Mouse (Mus musculus) CH12.LX (cell line): ENCODE results near the gene Hk3. TPM values are rescaled to one million over a fixed set of nuclear protein-coding genes. Genes with fewer than 3 reads are reported as not detected.

ENCODE experiments used
- DNase-seq: peaks from one replicate; pipeline ENCODE4 v3.0.0-alpha.2; 2013; ENCODE audit errors: extremely low read depth
- H3K27ac ChIP-seq: 2 replicates; pipeline ENCODE4 v1.5.1; 2012; ENCODE audit warnings: low read depth, mild to moderate bottlenecking, control low read depth, moderate library complexity; ENCODE audit not compliant: insufficient read depth
- H3K27me3 ChIP-seq: replicated peaks from 2 replicates; pipeline ENCODE3; 2012; ENCODE audit warnings: inconsistent platforms
- H3K36me3 ChIP-seq, 2 experiments: replicated peaks in 1 of 2; 2 replicates each; pipeline versions ENCODE3 to v1.6.1; 2012; ENCODE audit warnings: inconsistent platforms in 1 of 2, low read length in 1 of 2, mild to moderate bottlenecking in 1 of 2, mixed read lengths in 1 of 2, moderate library complexity in 1 of 2; ENCODE audit not compliant: control insufficient read depth in 1 of 2, insufficient read depth in 1 of 2
- H3K4me1 ChIP-seq, 2 experiments: 2 replicates each; pipeline ENCODE4 v1.6.1; 2012; ENCODE audit warnings: inconsistent platforms in 1 of 2, moderate library complexity in 1 of 2; ENCODE audit not compliant: insufficient read depth in 2 of 2, control insufficient read depth in 1 of 2
- H3K4me2 ChIP-seq: 2 replicates; pipeline ENCODE4 v1.6.1; 2012; ENCODE audit warnings: low read depth, mild to moderate bottlenecking, control low read depth; ENCODE audit not compliant: poor library complexity, insufficient read depth, severe bottlenecking
- H3K4me3 ChIP-seq, 3 experiments: fragments of 150-350 bp in 1 of 3; sonication (generic) in 1 of 3; replicated peaks in 1 of 3; 2 replicates each; pipeline versions ENCODE3 to v1.5.1; 2011 to 2012; ENCODE audit warnings: low read depth in 2 of 3, low read length in 2 of 3, mild to moderate bottlenecking in 2 of 3, moderate library complexity in 2 of 3, control low read depth in 1 of 3, improper control_type of control experiment in 1 of 3, inconsistent platforms in 1 of 3, mixed read lengths in 1 of 3; ENCODE audit not compliant: poor library complexity in 1 of 3
- H3K79me2 ChIP-seq: replicated peaks from 2 replicates; pipeline ENCODE4 v1.6.1; 2012; ENCODE audit warnings: mild to moderate bottlenecking, moderate library complexity; ENCODE audit not compliant: control insufficient read depth, poor library complexity, insufficient read depth, severe bottlenecking; ENCODE audit errors: extremely low read depth
- H3K9ac ChIP-seq: 2 replicates; pipeline ENCODE4 v1.6.1; 2012; ENCODE audit warnings: low read depth, mild to moderate bottlenecking, control low read depth, moderate library complexity; ENCODE audit not compliant: insufficient read depth
- H3K9me3 ChIP-seq: replicated peaks from 2 replicates; pipeline ENCODE3; 2012; ENCODE audit warnings: low read length, inconsistent platforms, mixed read lengths
- BHLHE40 ChIP-seq: IDR thresholded peaks from 2 replicates; pipeline ENCODE4 v1.6.1; 2011; ENCODE audit warnings: mild to moderate bottlenecking, low read depth, low read length, improper control_type of control experiment
- CHD1 ChIP-seq: IDR thresholded peaks from 2 replicates; pipeline ENCODE4 v1.6.1; 2012; ENCODE audit warnings: low read depth, low read length, improper control_type of control experiment, inconsistent platforms
- CHD2 ChIP-seq: IDR thresholded peaks from 2 replicates; pipeline ENCODE4 v1.6.1; 2011; ENCODE audit warnings: low read length, improper control_type of control experiment
- CTCF ChIP-seq, 2 experiments: IDR thresholded peaks in 1 of 2; conservative IDR thresholded peaks in 1 of 2; 2 replicates each; pipeline ENCODE4 v1.5.1; 2011 to 2012; ENCODE audit warnings: low read depth in 2 of 2, low read length in 2 of 2, improper control_type of control experiment in 1 of 2, inconsistent platforms in 1 of 2, mild to moderate bottlenecking in 1 of 2, moderate library complexity in 1 of 2
- ELF1 ChIP-seq: IDR thresholded peaks from 2 replicates; pipeline ENCODE4 v1.6.1; 2014; ENCODE audit warnings: low read depth, mild to moderate bottlenecking, inconsistent platforms, low read length, improper control_type of control experiment
- EP300 ChIP-seq: IDR thresholded peaks from 2 replicates; pipeline ENCODE4 v1.6.1; 2011; ENCODE audit warnings: low read length, improper control_type of control experiment
- IRF4 ChIP-seq: IDR thresholded peaks from 2 replicates; pipeline ENCODE4 v1.6.1; 2014; ENCODE audit warnings: low read depth, mild to moderate bottlenecking, inconsistent platforms, low read length, improper control_type of control experiment
- JUND ChIP-seq: conservative IDR thresholded peaks from 2 replicates; pipeline ENCODE4 v1.6.1; 2011; ENCODE audit warnings: low read depth, low read length, improper control_type of control experiment
- MEF2A ChIP-seq: IDR thresholded peaks from 2 replicates; pipeline ENCODE4 v1.6.1; 2014; ENCODE audit warnings: low read depth, mild to moderate bottlenecking, inconsistent platforms, low read length, improper control_type of control experiment, borderline replicate concordance
- MXI1 ChIP-seq: IDR thresholded peaks from 2 replicates; pipeline ENCODE4 v1.6.1; 2011; ENCODE audit warnings: mild to moderate bottlenecking, low read depth, low read length, improper control_type of control experiment
- NRF1 ChIP-seq: IDR thresholded peaks from 2 replicates; pipeline ENCODE4 v1.6.1; 2014; ENCODE audit warnings: low read depth, mild to moderate bottlenecking, inconsistent platforms, low read length, improper control_type of control experiment, moderate library complexity
- PAX5 ChIP-seq: IDR thresholded peaks from 2 replicates; pipeline ENCODE4 v1.6.1; 2012; ENCODE audit warnings: low read length, inconsistent platforms, mixed read lengths
- POLR2A ChIP-seq: IDR thresholded peaks from 2 replicates; pipeline ENCODE4 v1.6.1; 2011; ENCODE audit warnings: low read depth, mild to moderate bottlenecking, improper control_type of control experiment, low read length
- POLR2AphosphoS2 ChIP-seq: IDR thresholded peaks from 2 replicates; pipeline ENCODE4 v1.6.1; 2011; ENCODE audit warnings: low read depth, low read length, improper control_type of control experiment
- RAD21 ChIP-seq: IDR thresholded peaks from 2 replicates; pipeline ENCODE4 v1.6.1; 2011; ENCODE audit warnings: low read depth, mild to moderate bottlenecking, low read length, improper control_type of control experiment, moderate library complexity
- SMC3 ChIP-seq: IDR thresholded peaks from 2 replicates; pipeline ENCODE4 v1.6.1; 2011; ENCODE audit warnings: low read depth, low read length, improper control_type of control experiment
- UBTF ChIP-seq: IDR thresholded peaks from 2 replicates; pipeline ENCODE4 v1.6.1; 2012; ENCODE audit warnings: low read depth, mild to moderate bottlenecking, inconsistent platforms, low read length, improper control_type of control experiment, moderate library complexity
- USF2 ChIP-seq: conservative IDR thresholded peaks from 2 replicates; pipeline ENCODE4 v1.6.1; 2011; ENCODE audit warnings: low read depth, low read length, improper control_type of control experiment
- ZC3H11A ChIP-seq: IDR thresholded peaks from 2 replicates; pipeline ENCODE4 v1.6.1; 2012; ENCODE audit warnings: low read depth, mild to moderate bottlenecking, inconsistent platforms, low read length, improper control_type of control experiment
- ZMIZ1 ChIP-seq: IDR thresholded peaks from 2 replicates; pipeline ENCODE4 v1.6.1; 2012; ENCODE audit warnings: low read depth, mild to moderate bottlenecking, inconsistent platforms, low read length, improper control_type of control experiment
- dilution Hi-C: fragments of 300-500 bp; cut with MboI; formaldehyde crosslinking; loops from 2 replicates; pipeline ENCODE4 v1.14.3; 2020; ENCODE audit warnings: low sequenced_read_pairs; ENCODE audit not compliant: extremely low pct_unique_long_range_greater_than_20kb, extremely low pct_ligation_motif_present
- in situ Hi-C: fragments of 300-500 bp; cut with MboI; formaldehyde crosslinking; loops from 3 replicates; pipeline ENCODE4 v1.14.3; 2019; ENCODE audit warnings: low sequenced_read_pairs, low pct_ligation_motif_present, low pct_unique_long_range_greater_than_20kb, mixed read lengths
- polyA plus RNA-seq: library from polyadenylated mRNA; unstranded; fragments of >175 nt; gene quantifications from 2 replicates; pipeline ENCODE4 v1.2.1, GENCODE M21; 2012; ENCODE audit warnings: low read depth; ENCODE audit not compliant: insufficient read length
- total RNA-seq, 2 experiments: library from RNA; depleted of rRNA; stranded (reverse); fragments of 300-350 nt in 1 of 2; fragments of >200 nt in 1 of 2; gene quantifications; 2 replicates each; pipeline ENCODE4 v1.2.3; 2012 to 2014

The Hk3 gene
- total and polyA plus RNA-seq, 3 experiments = 0.04 to 0.10 TPM; not detected in 1

DNA sequence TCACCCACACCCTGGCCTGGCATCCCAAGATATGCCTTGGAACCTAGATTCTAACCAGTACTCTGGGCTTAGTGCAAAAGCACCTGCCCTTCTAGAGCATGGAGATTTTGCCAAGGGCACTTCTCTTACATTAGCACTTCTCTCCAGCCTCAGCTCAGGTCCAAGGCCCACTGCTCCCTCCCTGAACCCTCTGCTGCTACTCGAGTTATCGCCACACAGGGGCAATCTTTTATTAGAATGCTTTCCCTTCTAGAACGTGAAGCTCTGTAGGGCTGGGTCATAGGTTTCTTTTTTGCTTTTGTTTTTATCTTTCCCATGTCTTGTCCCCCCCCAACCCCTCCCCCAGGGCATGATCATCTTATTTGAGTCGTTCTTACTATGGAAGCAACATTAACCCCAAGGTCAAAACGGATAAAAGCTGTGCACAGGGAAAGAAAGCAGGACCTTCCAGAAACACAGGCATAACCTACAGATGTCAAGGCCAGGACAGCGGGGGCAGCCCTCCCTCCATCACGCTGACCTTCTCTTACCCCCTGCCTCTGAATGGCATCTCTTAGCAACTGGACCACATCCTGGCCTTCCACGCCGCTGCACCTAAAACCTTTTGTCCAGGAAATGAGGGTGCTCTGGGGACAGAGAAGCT, 7.4 kb downstream of the Hk3 start:
- Histone ChIP-seq H3K79me2 (no peaks in the 10 kb centered on the region), H3K9me3 (no peaks in the 10 kb centered on the region), H3K36me3 (no peaks in the 10 kb centered on the region), H3K27me3 (peaks cover 39% of the 10 kb centered on the region), H3K4me2 (no peak overlapping the region), H3K4me1 (peaks cover 3 to 4% of the 10 kb centered on the region in 2 experiments; a peak in 1 of 4 replicates), H3K4me3 (no peak overlapping the region), H3K27ac (no peak overlapping the region), H3K9ac (no peak overlapping the region)
- in situ Hi-C loops = loop anchor here (5.0 kb wide), 1 partner anchor 48 kb away; no protein-coding TSS in a partner anchor
- peak; percentile 19 for DNase-seq
- dilution Hi-C loops = no loop called here
- no peak for TF ChIP-seq ELF1
- TF ChIP-seq CHD2 = no peak
- TF ChIP-seq SMC3 = peak; percentile 56
- TF ChIP-seq BHLHE40 = no peak
- peak; percentile 56 for TF ChIP-seq RAD21
- TF ChIP-seq CTCF (conservative IDR thresholded peaks at IDR 0.05 in 1 of 2, IDR thresholded peaks at IDR 0.05 in 1 of 2; ENCODE audit: low read depth in 2 of 2, low read length in 2 of 2) = peak in 1 of 2 experiments; percentile 64; a peak in 2 of 4 replicates

- Histone ChIP-seq H3K4me1 (peaks cover 3 to 4% of the 10 kb centered on the region in 2 experiments; a peak in 1 of 4 replicates), H3K9ac (no peak overlapping the region), H3K27ac (no peak overlapping the region), H3K9me3 (no peaks in the 10 kb centered on the region), H3K27me3 (peaks cover 55% of the 10 kb centered on the region), H3K36me3 (no peaks in the 10 kb centered on the region), H3K79me2 (no peaks in the 10 kb centered on the region), H3K4me3 (no peak overlapping the region), H3K4me2 (no peak overlapping the region)
- no peak for DNase-seq
- in situ Hi-C loops = loop anchor here (5.0 kb wide), 1 partner anchor 50 kb away; no protein-coding TSS in a partner anchor
- dilution Hi-C loops = no loop called here
- TF ChIP-seq CHD1 (no peak), SMC3 (peak; percentile 29), NRF1 (no peak), CTCF (conservative IDR thresholded peaks at IDR 0.05 in 1 of 2, IDR thresholded peaks at IDR 0.05 in 1 of 2; ENCODE audit: low read depth in 2 of 2, low read length in 2 of 2) (peak in 1 of 2 experiments; percentile 42; a peak in 2 of 4 replicates), PAX5 (no peak)
Observed at GRCm38 (mm10) chr13:55011981-55012478, 9.2 kb downstream of the Hk3 start.

GRCm38 (mm10) chr13:55011103-55011502, 10.1 kb downstream of the Hk3 start:
- in situ Hi-C loops = loop anchor here (5.0 kb wide), 1 partner anchor 51 kb away; no protein-coding TSS in a partner anchor
- TF ChIP-seq ZMIZ1 = no peak
- TF ChIP-seq USF2 = no peak
- no peak for TF ChIP-seq BHLHE40
- TF ChIP-seq ZC3H11A = no peak
- TF ChIP-seq UBTF = no peak
- TF ChIP-seq ELF1 = no peak
- TF ChIP-seq EP300 = no peak
- no peak for TF ChIP-seq CHD1
- TF ChIP-seq MXI1 = no peak
- no peak for TF ChIP-seq MEF2A
- TF ChIP-seq IRF4 = no peak
- no peak for TF ChIP-seq POLR2AphosphoS2
- no peak for TF ChIP-seq JUND
- TF ChIP-seq POLR2A = no peak
- TF ChIP-seq, all 38 proteins: peak for 0
- Histone ChIP-seq H3K36me3 (no peaks in the 10 kb centered on the region), H3K9ac (no peak overlapping the region), H3K4me3 (no peak overlapping the region), H3K27me3 (peaks cover 64% of the 10 kb centered on the region), H3K27ac (no peak overlapping the region), H3K79me2 (no peaks in the 10 kb centered on the region), H3K9me3 (no peaks in the 10 kb centered on the region), H3K4me2 (no peak overlapping the region), H3K4me1 (peaks cover 3 to 4% of the 10 kb centered on the region in 2 experiments; a peak in 1 of 4 replicates)
- dilution Hi-C loops = no loop called here
- DNase-seq = no peak
